ENCODE assay signal across 9 mouse cellular contexts in the genomic region with DNA sequence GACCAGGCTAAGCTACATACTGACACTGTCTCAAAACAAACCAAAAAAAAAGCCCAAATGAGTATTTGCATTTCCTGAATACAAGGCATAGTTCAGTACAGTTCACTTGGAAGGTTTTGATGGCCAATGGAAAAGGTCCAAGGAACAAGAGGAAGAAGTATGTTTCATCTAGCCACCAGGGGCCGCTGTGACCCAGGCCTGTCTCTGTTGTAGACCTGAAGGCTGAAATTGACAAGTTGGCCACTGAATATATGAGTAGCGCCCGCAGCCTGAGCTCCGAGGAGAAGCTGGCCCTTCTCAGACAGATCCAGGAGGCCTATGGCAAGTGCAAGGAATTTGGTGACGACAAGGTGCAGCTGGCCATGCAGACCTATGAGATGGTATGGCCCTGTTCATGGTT. TPM values are rescaled to one million over a fixed set of nuclear protein-coding genes. Genes with fewer than 3 reads are reported as not detected.
DNase-seq lines count a peak whose midpoint lies in the region; ATAC-seq and TF ChIP-seq lines count a peak whose summit lies in the region.
"Had no signal": no experiment of that assay in that cellular context is flagged by ENCODE, and none has a peak within 500 bp of the region (broad histone marks: within the 10 kb centered on the region; RNA-seq: fewer than 3 reads in every experiment).

No protein-coding gene starts in this region.

- no peaks in the 10 kb centered on the region for H3K27me3 ChIP-seq in kidney, embryonic 14.5 days (ENCODE audit: control insufficient read depth, insufficient read depth, low read length)
- no peaks in the 10 kb centered on the region for H3K27me3 ChIP-seq in limb, embryonic 14.5 days (ENCODE audit: control insufficient read depth, insufficient read depth, low read length)
- H3K27me3 ChIP-seq: embryonic facial prominence, embryonic 13.5 days had no signal

- H3K36me3 ChIP-seq in kidney, embryonic 14.5 days (ENCODE audit: control insufficient read depth, insufficient read depth, low read length) = peaks cover 79% of the 10 kb centered on the region
- peaks cover 84% of the 10 kb centered on the region for H3K36me3 ChIP-seq in limb, embryonic 14.5 days (ENCODE audit: control insufficient read depth, insufficient read depth, low read length)

- WGBS in kidney, embryonic 14.5 days = 40% methylated on average over 5 of the region's 5 CpGs
- WGBS in limb, embryonic 14.5 days = 34% methylated on average over 5 of the region's 5 CpGs

- peak; percentile 85 to 86 for DNase-seq in B cell, adult 2 months
- peak; percentile 91 for DNase-seq in adrenal gland, postnatal 14 days
- DNase-seq in embryo, embryonic 9.5 days (ENCODE audit: extremely low spot score) = peak; percentile 63
- DNase-seq in heart, adult 8-10 months (ENCODE audit: low spot score) = peak; percentile 79
- peak; percentile 90 for DNase-seq in limb, embryonic 14.5 days (ENCODE audit: low spot score)
- peak; percentile 59 to 65 for DNase-seq in spleen, postnatal 36 days (ENCODE audit: low spot score in 2 of 2)

- no peak overlapping the region for H3K9ac ChIP-seq in kidney, embryonic 14.5 days (ENCODE audit: low read depth, low read length)
- H3K9ac ChIP-seq in limb, embryonic 14.5 days (ENCODE audit: low read depth, low read length, severe bottlenecking) = no peak overlapping the region
- H3K9ac ChIP-seq: embryonic facial prominence, embryonic 13.5 days had no signal

- no peaks in the 10 kb centered on the region for H3K4me1 ChIP-seq in kidney, embryonic 14.5 days (ENCODE audit: control insufficient read depth, insufficient read depth, low read length)
- H3K4me1 ChIP-seq in limb, embryonic 14.5 days (ENCODE audit: control insufficient read depth, insufficient read depth, low read length) = no peaks in the 10 kb centered on the region
- H3K4me1 ChIP-seq: embryonic facial prominence, embryonic 13.5 days had no signal

- H3K4me2 ChIP-seq in kidney, embryonic 14.5 days (replicated peaks; ENCODE audit: low read depth, low read length) = no peak overlapping the region
- no peak overlapping the region for H3K4me2 ChIP-seq in limb, embryonic 14.5 days (replicated peaks; ENCODE audit: low read depth, low read length, severe bottlenecking)
- H3K4me2 ChIP-seq: embryonic facial prominence, embryonic 13.5 days had no signal

- no peaks in the 10 kb centered on the region for H3K9me3 ChIP-seq in kidney, embryonic 14.5 days (ENCODE audit: control insufficient read depth, low read length)
- H3K9me3 ChIP-seq in limb, embryonic 14.5 days (ENCODE audit: control insufficient read depth, low read length) = no peaks in the 10 kb centered on the region
- H3K9me3 ChIP-seq: embryonic facial prominence, embryonic 13.5 days had no signal

- no peak overlapping the region for H3K27ac ChIP-seq in kidney, embryonic 14.5 days (ENCODE audit: low read depth, low read length)
- H3K27ac ChIP-seq in limb, embryonic 14.5 days (replicated peaks; ENCODE audit: low read depth, low read length) = no peak overlapping the region
- H3K27ac ChIP-seq: embryonic facial prominence, embryonic 13.5 days had no signal

- peak; percentile 19; the same call in 1 of the 2 replicates for ATAC-seq in kidney, embryonic 14.5 days (ENCODE audit: low FRiP score, low TSS enrichment)
- ATAC-seq in limb, embryonic 14.5 days (ENCODE audit: low FRiP score, low read depth) = peak; percentile 42; the same call in 1 of the 2 replicates
- peak; percentile 59; the same call in 1 of the 2 replicates for ATAC-seq in monocyte, adult 5-6 weeks (replicated peaks; ENCODE audit: insufficient number of reproducible peaks, low FRiP score, low TSS enrichment, poor library complexity, severe bottlenecking)

- TF ChIP-seq POLR2A in limb, embryonic 14.5 days (IDR thresholded peaks at IDR 0.05; ENCODE audit: borderline replicate concordance, extremely low read depth, insufficient read depth, insufficient read length) = no peak

- no peak overlapping the region for H3K4me3 ChIP-seq in kidney, embryonic 14.5 days (ENCODE audit: low read length)
- H3K4me3 ChIP-seq in limb, embryonic 14.5 days (replicated peaks; ENCODE audit: low read length) = no peak overlapping the region
- H3K4me3 ChIP-seq: embryonic facial prominence, embryonic 13.5 days had no signal

RNA-seq across cellular contexts. Expression of a gene that starts 2.8 kb away (rescaled TPM):
- 7.5 and 8.2 TPM in 2 replicates for total RNA-seq in adrenal gland, postnatal 14 days (2021)
- total RNA-seq in heart, adult 8-10 months (2022) = 1 to 10 TPM; 1.5 to 2.6 (median 2.2) TPM
- 14.0 and 14.7 TPM in 2 replicates for polyA plus RNA-seq in kidney, embryonic 14.5 days (2014; fragmentation: Nextera tagmentation; extraction: Ambion mirVana)
- 28.9 and 31.3 TPM in 2 replicates for polyA plus RNA-seq in limb, embryonic 14.5 days (2012; rRNA removed)
- polyA plus RNA-seq in limb, embryonic 14.5 days (2014; fragmentation: Nextera tagmentation; extraction: Ambion mirVana) = 9.4 and 13.9 TPM in 2 replicates
- 5.5 to 20.2 TPM (median 8.3 TPM) in 3 replicates for total RNA-seq in monocyte, adult 5-6 weeks (2017)

RNA-seq across cellular contexts. Expression of a gene that starts 7.1 kb away (rescaled TPM):
- 64.9 and 71.8 TPM in 2 replicates for total RNA-seq in adrenal gland, postnatal 14 days (2021)
- 10 to 100 TPM; 24.7 to 27.7 (median 25.1) TPM for total RNA-seq in heart, adult 8-10 months (2022)
- polyA plus RNA-seq in kidney, embryonic 14.5 days (2014; fragmentation: Nextera tagmentation; extraction: Ambion mirVana) = 111 and 144 TPM in 2 replicates
- 143 TPM in 2 replicates for polyA plus RNA-seq in limb, embryonic 14.5 days (2012; rRNA removed)
- 122 and 131 TPM in 2 replicates for polyA plus RNA-seq in limb, embryonic 14.5 days (2014; fragmentation: Nextera tagmentation; extraction: Ambion mirVana)
- total RNA-seq in monocyte, adult 5-6 weeks (2017) = 118 to 132 TPM (median 119 TPM) in 3 replicates

RNA-seq across cellular contexts. Expression of a gene that starts 21.0 kb away (rescaled TPM):
- total RNA-seq in adrenal gland, postnatal 14 days (2021) = 0.44 and 2.1 TPM in 2 replicates
- total RNA-seq in heart, adult 8-10 months (2022) = 1 to 10 TPM in 1 of 4 experiments, not detected in 3; 1.6 TPM
- polyA plus RNA-seq in kidney, embryonic 14.5 days (2014; fragmentation: Nextera tagmentation; extraction: Ambion mirVana) = 0.43 and 0.45 TPM in 2 replicates
- polyA plus RNA-seq in limb, embryonic 14.5 days (2012; rRNA removed) = 3.9 and 5.0 TPM in 2 replicates
- 2.5 and 4.0 TPM in 2 replicates for polyA plus RNA-seq in limb, embryonic 14.5 days (2014; fragmentation: Nextera tagmentation; extraction: Ambion mirVana)
- 3.1 to 8.7 TPM (median 3.6 TPM) in 3 replicates for total RNA-seq in monocyte, adult 5-6 weeks (2017)

RNA-seq across cellular contexts. Expression of a gene that starts 37.7 kb away (rescaled TPM):
- total RNA-seq in adrenal gland, postnatal 14 days (2021) = 47.2 and 50.4 TPM in 2 replicates
- 10 to 100 TPM; 21.0 to 24.4 (median 23.6) TPM for total RNA-seq in heart, adult 8-10 months (2022)
- 12.5 and 15.0 TPM in 2 replicates for polyA plus RNA-seq in kidney, embryonic 14.5 days (2014; fragmentation: Nextera tagmentation; extraction: Ambion mirVana)
- polyA plus RNA-seq in limb, embryonic 14.5 days (2012; rRNA removed) = 103 and 130 TPM in 2 replicates
- polyA plus RNA-seq in limb, embryonic 14.5 days (2014; fragmentation: Nextera tagmentation; extraction: Ambion mirVana) = 12.4 and 14.6 TPM in 2 replicates
- total RNA-seq in monocyte, adult 5-6 weeks (2017) = 26.0 to 44.7 TPM (median 28.6 TPM) in 3 replicates

RNA-seq across cellular contexts. Expression of a gene that starts 49.1 kb away (rescaled TPM):
- 189 and 192 TPM in 2 replicates for total RNA-seq in adrenal gland, postnatal 14 days (2021)
- total RNA-seq in heart, adult 8-10 months (2022) = 100 to 1,000 TPM; 100 to 126 (median 113) TPM
- 72.1 and 106 TPM in 2 replicates for polyA plus RNA-seq in kidney, embryonic 14.5 days (2014; fragmentation: Nextera tagmentation; extraction: Ambion mirVana)
- polyA plus RNA-seq in limb, embryonic 14.5 days (2012; rRNA removed) = 75.0 and 89.7 TPM in 2 replicates
- 78.6 and 81.8 TPM in 2 replicates for polyA plus RNA-seq in limb, embryonic 14.5 days (2014; fragmentation: Nextera tagmentation; extraction: Ambion mirVana)
- total RNA-seq in monocyte, adult 5-6 weeks (2017) = 275 to 395 TPM (median 283 TPM) in 3 replicates
